Comparison of ENCODE assay signal across 14 mouse cellular contexts in the genomic region with DNA sequence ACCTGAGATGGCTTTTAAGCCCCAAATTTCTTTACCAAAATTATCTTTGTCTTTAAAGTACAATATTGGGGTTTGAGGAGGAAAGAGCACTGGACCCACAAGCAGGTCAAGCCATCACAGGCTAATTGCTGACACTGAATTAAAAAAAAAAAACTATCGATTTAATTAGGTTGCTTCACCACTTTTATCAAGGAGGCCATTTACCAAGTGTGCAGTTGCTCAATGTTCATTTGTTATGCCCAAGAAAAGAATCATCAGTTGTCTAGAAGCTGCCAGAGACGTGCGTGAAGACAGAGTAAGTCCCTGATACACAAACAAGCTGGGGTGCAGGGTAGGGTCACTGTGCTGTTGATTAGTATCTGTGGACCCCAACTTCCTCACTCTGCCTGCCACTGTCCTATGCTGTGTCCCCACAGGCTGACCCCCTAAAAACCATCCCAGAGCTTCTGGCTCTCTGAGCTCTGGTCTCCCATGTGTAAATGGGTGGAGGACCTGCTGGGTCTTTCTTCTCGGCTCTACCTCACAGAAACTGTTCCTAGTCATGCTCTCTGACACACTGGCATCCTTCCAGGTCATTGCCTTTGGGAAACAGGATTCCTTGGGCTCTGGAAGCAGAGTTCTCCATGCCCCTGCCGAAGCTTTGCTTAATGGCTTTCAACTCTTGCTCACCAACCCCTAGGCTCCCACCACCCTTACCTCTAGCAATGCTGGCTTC.
"Had no signal": no experiment of that assay in that cellular context is flagged by ENCODE, and none has a peak within 500 bp of the region (broad histone marks: within the 10 kb centered on the region; RNA-seq: fewer than 3 reads in every experiment).

No protein-coding gene starts in this region.

- H3K4me2 ChIP-seq: intestine, embryonic 15.5 days; kidney, embryonic 15.5 days; limb, embryonic 12.5 days; liver, embryonic 13.5 days; lung, embryonic 14.5 days; neural tube, embryonic 13.5 days had no signal

- H3K4me1 ChIP-seq: intestine, embryonic 15.5 days; kidney, embryonic 15.5 days; limb, embryonic 12.5 days; neural tube, embryonic 13.5 days had no signal

- H3K9me3 ChIP-seq: intestine, embryonic 15.5 days; kidney, embryonic 15.5 days; limb, embryonic 12.5 days; liver, embryonic 13.5 days; midbrain, embryonic 10.5 days; neural tube, embryonic 13.5 days had no signal

- H3K4me3 ChIP-seq: intestine, embryonic 15.5 days; kidney, embryonic 15.5 days; limb, embryonic 12.5 days; liver, embryonic 13.5 days; midbrain, embryonic 10.5 days; neural tube, embryonic 13.5 days had no signal

- H3K9ac ChIP-seq: intestine, embryonic 15.5 days; kidney, embryonic 15.5 days; limb, embryonic 12.5 days; liver, embryonic 13.5 days; lung, embryonic 14.5 days; neural tube, embryonic 13.5 days had no signal

- H3K27ac ChIP-seq: intestine, embryonic 15.5 days; kidney, embryonic 15.5 days; limb, embryonic 12.5 days; liver, embryonic 13.5 days; midbrain, embryonic 10.5 days; neural tube, embryonic 13.5 days had no signal

- DNase-seq: kidney, adult 18-20 months; liver, embryonic 13.5 days; lung, embryonic 14.5 days; lung, postnatal 10 days; lung, postnatal 4 days; right cerebral cortex, adult 18-20 months; right cerebral cortex, postnatal 25 days; thymus, postnatal 4 days had no signal

- H3K27me3 ChIP-seq: intestine, embryonic 15.5 days; kidney, embryonic 15.5 days; limb, embryonic 12.5 days; liver, embryonic 13.5 days; neural tube, embryonic 13.5 days had no signal

- H3K36me3 ChIP-seq: intestine, embryonic 15.5 days; kidney, embryonic 15.5 days; limb, embryonic 12.5 days; liver, embryonic 13.5 days; midbrain, embryonic 10.5 days; neural tube, embryonic 13.5 days had no signal

- ATAC-seq: intestine, embryonic 15.5 days; midbrain, embryonic 16.5 days had no signal
